Mouse (Mus musculus): Measurements from ENCODE around the gene Acy3.

- TF ChIP-seq UBTF (IDR thresholded peaks at IDR 0.05; ENCODE audit: borderline replicate concordance, insufficient read depth, low read depth, low read length), result no peak
- no peak for TF ChIP-seq EP300 (IDR thresholded peaks at IDR 0.05; ENCODE audit: low read depth in 1 of 2, low read length in 2 of 2)
- TF ChIP-seq MAZ (IDR thresholded peaks at IDR 0.05; ENCODE audit: low read depth, low read length), result no peak
- TF ChIP-seq POLR2A (IDR thresholded peaks at IDR 0.05; ENCODE audit: control insufficient read depth in 1 of 2, insufficient read depth in 1 of 2, low read depth in 1 of 2, low read length in 2 of 2, poor library complexity in 1 of 2), result no peak
- no peak for TF ChIP-seq CTCF (IDR thresholded peaks at IDR 0.05 in 2 of 3, conservative IDR thresholded peaks at IDR 0.05 in 1 of 3; ENCODE audit: control insufficient read depth in 1 of 3, insufficient read depth in 1 of 3, low read depth in 2 of 3, low read length in 3 of 3, poor library complexity in 1 of 3, severe bottlenecking in 1 of 3)
- TF ChIP-seq SIN3A (IDR thresholded peaks at IDR 0.05; ENCODE audit: low read length), result no peak
- no peak for TF ChIP-seq ELF1 (IDR thresholded peaks at IDR 0.05; ENCODE audit: low read depth, low read length)
Observed at GRCm38 (mm10) chr19:4011086-4011485, 24.7 kb downstream of the Acy3 start.

Data from MEL (cell line).